Mouse (Mus musculus): ENCODE measurements around the gene Hip1. TPM values are rescaled to one million over a fixed set of nuclear protein-coding genes. Genes with fewer than 3 reads are reported as not detected.

Hip1 gene
- polyA plus RNA-seq, 1 experiment = 8.0 TPM

- 0 out of 2 replicates have a peak, but pooled peaks cover 3% of the 10 kb centered on the region for H3K4me1 ChIP-seq (ENCODE audit: control insufficient read depth, insufficient read depth, insufficient read length, low read length)
- WGBS = 2% methylated on average over 104 of the region's 110 CpGs
- H3K4me3 ChIP-seq (ENCODE audit: low read depth, low read length) = peak within 1 kb of the TSS; percentile 91
- H3K27me3 ChIP-seq (ENCODE audit: control insufficient read depth, insufficient read depth, low read length) = no peaks in the 10 kb centered on the region
- H3K36me3 ChIP-seq (ENCODE audit: control insufficient read depth, insufficient read depth, low read length) = peaks cover 20% of the 10 kb centered on the region
- H3K27ac ChIP-seq (ENCODE audit: insufficient read depth, low read depth, low read length) = 0 out of 2 replicates have a peak within 1 kb of the TSS, but pooled peaks have one; percentile 9
- no peak for TF ChIP-seq CTCF (IDR thresholded peaks at IDR 0.05; ENCODE audit: extremely low read depth, insufficient read length, insufficient replicate concordance, low read depth, low read length)
- peak; percentile 63; the same call in 1 of the 2 replicates for TF ChIP-seq POLR2A (IDR thresholded peaks at IDR 0.05; ENCODE audit: low read depth, low read length)
Measured at GRCm38 (mm10) chr5:135394004-135394823, 150.7 kb downstream of the Hip1 start, which contains the start of gene Pom121. Gene Pom121 (minus strand): TSS chr5:135394546.

- Histone ChIP-seq H3K36me3 (ENCODE audit: control insufficient read depth, insufficient read depth, low read length) (peaks cover 78% of the 10 kb centered on the region), H3K27me3 (ENCODE audit: control insufficient read depth, insufficient read depth, low read length) (no peaks in the 10 kb centered on the region), H3K4me3 (ENCODE audit: low read depth, low read length) (no peak overlapping the region), H3K4me1 (ENCODE audit: control insufficient read depth, insufficient read depth, insufficient read length, low read length) (no peaks in the 10 kb centered on the region), H3K27ac (ENCODE audit: insufficient read depth, low read depth, low read length) (no peak overlapping the region)
- 76% methylated on average over 10 of the region's 10 CpGs for WGBS
- TF ChIP-seq CTCF (IDR thresholded peaks at IDR 0.05; ENCODE audit: extremely low read depth, insufficient read length, insufficient replicate concordance, low read depth, low read length) = no peak
- TF ChIP-seq POLR2A (IDR thresholded peaks at IDR 0.05; ENCODE audit: low read depth, low read length) = no peak
Measured at GRCm38 (mm10) chr5:135383771-135384170, 161.1 kb downstream of the Hip1 start.

- 89% methylated on average over 7 of the region's 7 CpGs for WGBS
- H3K27ac ChIP-seq (ENCODE audit: insufficient read depth, low read depth, low read length) = no peak overlapping the region
- no peak for TF ChIP-seq CTCF (IDR thresholded peaks at IDR 0.05; ENCODE audit: extremely low read depth, insufficient read length, insufficient replicate concordance, low read depth, low read length)
- no peak for TF ChIP-seq POLR2A (IDR thresholded peaks at IDR 0.05; ENCODE audit: low read depth, low read length)
- H3K4me3 ChIP-seq (ENCODE audit: low read depth, low read length) = no peak overlapping the region
- peaks cover 80% of the 10 kb centered on the region for H3K36me3 ChIP-seq (ENCODE audit: control insufficient read depth, insufficient read depth, low read length)
- no peaks in the 10 kb centered on the region for H3K27me3 ChIP-seq (ENCODE audit: control insufficient read depth, insufficient read depth, low read length)
- no peaks in the 10 kb centered on the region for H3K4me1 ChIP-seq (ENCODE audit: control insufficient read depth, insufficient read depth, insufficient read length, low read length)
Measured at GRCm38 (mm10) chr5:135382746-135383145, 162.2 kb downstream of the Hip1 start.

- no peak overlapping the region for H3K4me3 ChIP-seq (ENCODE audit: low read depth, low read length)
- no peak overlapping the region for H3K27ac ChIP-seq (ENCODE audit: insufficient read depth, low read depth, low read length)
- WGBS = 92% methylated on average over 10 of the region's 10 CpGs
- no peaks in the 10 kb centered on the region for H3K27me3 ChIP-seq (ENCODE audit: control insufficient read depth, insufficient read depth, low read length)
- peaks cover 73% of the 10 kb centered on the region for H3K36me3 ChIP-seq (ENCODE audit: control insufficient read depth, insufficient read depth, low read length)
- TF ChIP-seq CTCF (IDR thresholded peaks at IDR 0.05; ENCODE audit: extremely low read depth, insufficient read length, insufficient replicate concordance, low read depth, low read length) = no peak
- TF ChIP-seq POLR2A (IDR thresholded peaks at IDR 0.05; ENCODE audit: low read depth, low read length) = no peak
- H3K4me1 ChIP-seq (ENCODE audit: control insufficient read depth, insufficient read depth, insufficient read length, low read length) = no peaks in the 10 kb centered on the region
Measured at GRCm38 (mm10) chr5:135381356-135381925, 163.5 kb downstream of the Hip1 start.

GRCm38 (mm10) chr5:135380681-135381080 lies 164.2 kb downstream of the Hip1 start:
- Histone ChIP-seq H3K27ac (ENCODE audit: insufficient read depth, low read depth, low read length) (no peak overlapping the region), H3K4me3 (ENCODE audit: low read depth, low read length) (no peak overlapping the region), H3K4me1 (ENCODE audit: control insufficient read depth, insufficient read depth, insufficient read length, low read length) (no peaks in the 10 kb centered on the region), H3K27me3 (ENCODE audit: control insufficient read depth, insufficient read depth, low read length) (no peaks in the 10 kb centered on the region), H3K36me3 (ENCODE audit: control insufficient read depth, insufficient read depth, low read length) (peaks cover 77% of the 10 kb centered on the region)
- WGBS = 91% methylated on average over 4 of the region's 4 CpGs
- TF ChIP-seq CTCF (IDR thresholded peaks at IDR 0.05; ENCODE audit: extremely low read depth, insufficient read length, insufficient replicate concordance, low read depth, low read length) (no peak), POLR2A (IDR thresholded peaks at IDR 0.05; ENCODE audit: low read depth, low read length) (no peak)

- no peaks in the 10 kb centered on the region for H3K27me3 ChIP-seq (ENCODE audit: control insufficient read depth, insufficient read depth, low read length)
- TF ChIP-seq CTCF (IDR thresholded peaks at IDR 0.05; ENCODE audit: extremely low read depth, insufficient read length, insufficient replicate concordance, low read depth, low read length) (no peak), POLR2A (IDR thresholded peaks at IDR 0.05; ENCODE audit: low read depth, low read length) (no peak)
- no peak overlapping the region for H3K4me3 ChIP-seq (ENCODE audit: low read depth, low read length)
- WGBS = 74% methylated on average over 2 of the region's 2 CpGs
- H3K27ac ChIP-seq (ENCODE audit: insufficient read depth, low read depth, low read length) = no peak overlapping the region
- H3K4me1 ChIP-seq (ENCODE audit: control insufficient read depth, insufficient read depth, insufficient read length, low read length) = no peaks in the 10 kb centered on the region
- peaks cover 62% of the 10 kb centered on the region for H3K36me3 ChIP-seq (ENCODE audit: control insufficient read depth, insufficient read depth, low read length)
Measured at GRCm38 (mm10) chr5:135376341-135376740, 168.6 kb downstream of the Hip1 start.

GRCm38 (mm10) chr5:135375167-135375566 lies 169.8 kb downstream of the Hip1 start:
- 29% methylated on average over 8 of the region's 8 CpGs for WGBS
- no peaks in the 10 kb centered on the region for H3K27me3 ChIP-seq (ENCODE audit: control insufficient read depth, insufficient read depth, low read length)
- H3K4me3 ChIP-seq (ENCODE audit: low read depth, low read length) = no peak overlapping the region
- H3K27ac ChIP-seq (ENCODE audit: insufficient read depth, low read depth, low read length) = no peak overlapping the region
- H3K36me3 ChIP-seq (ENCODE audit: control insufficient read depth, insufficient read depth, low read length) = peaks cover 50% of the 10 kb centered on the region
- no peak for TF ChIP-seq CTCF (IDR thresholded peaks at IDR 0.05; ENCODE audit: extremely low read depth, insufficient read length, insufficient replicate concordance, low read depth, low read length)
- no peak for TF ChIP-seq POLR2A (IDR thresholded peaks at IDR 0.05; ENCODE audit: low read depth, low read length)
- H3K4me1 ChIP-seq (ENCODE audit: control insufficient read depth, insufficient read depth, insufficient read length, low read length) = no peaks in the 10 kb centered on the region; the same call in 1 of the 2 replicates
